Mouse (Mus musculus): ENCODE data around the gene Mphosph9.
"Not testable (repeated sequence)": the region's sequence is repeated elsewhere in the genome, so short reads cannot be mapped to it uniquely, and the experiment has no call there.

The Mphosph9 gene

DNA sequence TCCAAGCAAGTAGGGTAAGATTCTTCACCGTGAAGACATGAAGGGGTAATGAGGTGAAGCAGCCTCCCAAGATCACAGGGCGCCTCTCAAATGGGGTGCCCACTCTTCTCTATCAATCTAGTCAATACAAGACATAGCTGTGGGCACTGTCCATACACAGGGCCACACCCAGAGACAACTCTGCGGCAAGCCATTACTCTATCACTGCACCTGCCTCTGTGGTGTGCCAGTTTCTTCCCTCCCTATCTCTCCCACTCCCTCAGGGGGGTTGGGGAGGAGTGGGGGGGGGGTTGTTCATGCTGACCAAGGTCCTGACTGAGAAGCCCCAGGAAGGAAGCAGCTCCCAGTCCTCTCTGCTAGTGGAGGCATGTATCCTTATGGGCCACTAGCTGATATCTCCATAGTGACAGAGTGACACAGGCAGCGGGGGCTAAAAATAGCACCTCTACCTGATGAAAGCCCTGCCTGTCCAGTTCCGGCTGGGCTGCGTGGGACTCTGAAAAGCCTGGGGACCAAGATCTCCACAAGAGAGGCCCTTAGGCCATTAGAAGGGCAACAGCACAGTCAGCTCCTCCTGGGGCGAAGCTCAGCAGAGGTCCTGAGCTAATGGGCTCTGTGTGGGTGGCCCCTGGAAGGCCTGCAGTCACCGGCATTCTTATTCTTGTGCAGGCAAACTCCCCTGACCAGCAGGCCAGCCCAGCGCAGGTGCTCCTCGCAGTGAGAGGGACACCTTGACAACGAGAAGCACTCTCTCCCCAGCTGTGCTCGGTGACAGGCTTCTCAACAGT lies 93.7 kb downstream of the Mphosph9 start:
- DNase-seq: peak; percentile 40 to 46

DNA sequence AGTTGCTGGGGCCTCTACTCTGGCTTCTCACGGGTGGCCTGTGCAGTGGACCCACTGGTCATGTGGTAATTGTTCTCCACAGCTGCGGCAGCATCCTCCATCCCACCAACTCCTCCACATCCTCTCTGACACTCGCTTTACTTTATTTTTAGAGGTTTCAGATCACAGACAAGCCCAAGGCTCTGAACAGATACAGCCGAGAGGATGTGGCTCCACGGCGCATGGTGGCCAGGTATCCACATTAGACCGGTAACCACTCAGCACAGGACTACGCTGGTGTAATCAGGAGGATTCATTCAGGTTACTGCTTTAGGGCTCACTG lies 94.7 kb downstream of the Mphosph9 start:
- no peak for DNase-seq

DNA sequence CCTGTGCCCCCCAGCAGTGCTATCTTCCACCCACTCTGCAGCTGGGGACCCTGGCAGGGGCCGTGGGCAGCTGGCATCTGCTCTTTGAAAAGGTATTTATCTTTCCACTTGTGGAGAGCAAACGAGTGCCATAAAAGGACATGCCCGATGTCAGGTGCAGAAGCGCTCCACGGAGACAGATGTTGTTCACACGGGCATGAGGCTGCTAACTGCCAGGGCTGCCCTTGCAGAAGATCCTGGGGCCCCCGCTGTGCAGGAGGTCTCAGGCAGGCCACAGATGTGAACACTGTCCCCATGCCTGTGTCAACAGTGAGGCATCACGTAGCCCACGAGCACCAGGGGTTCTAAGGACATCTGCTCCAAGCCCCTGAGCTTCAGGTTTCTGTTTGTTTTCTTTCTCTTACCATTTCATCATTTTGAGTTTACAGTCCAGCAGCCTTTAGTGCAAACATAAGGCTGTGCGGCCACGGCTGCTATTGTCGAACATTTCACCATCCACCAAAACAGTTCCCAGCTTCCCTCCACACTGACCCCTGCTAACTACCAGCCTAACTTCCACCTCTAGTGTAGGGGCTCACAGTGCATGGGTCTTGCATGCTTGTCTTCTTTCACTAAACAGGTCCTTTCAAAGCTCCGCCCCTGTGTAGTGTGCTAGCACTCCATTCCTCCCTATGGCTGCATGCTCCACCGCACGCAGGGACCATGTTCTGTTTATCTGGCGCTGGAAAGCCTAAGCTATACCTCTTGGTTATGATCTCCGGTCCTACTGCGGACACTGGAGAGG lies 95.2 kb downstream of the Mphosph9 start:
- DNase-seq: no peak

DNA sequence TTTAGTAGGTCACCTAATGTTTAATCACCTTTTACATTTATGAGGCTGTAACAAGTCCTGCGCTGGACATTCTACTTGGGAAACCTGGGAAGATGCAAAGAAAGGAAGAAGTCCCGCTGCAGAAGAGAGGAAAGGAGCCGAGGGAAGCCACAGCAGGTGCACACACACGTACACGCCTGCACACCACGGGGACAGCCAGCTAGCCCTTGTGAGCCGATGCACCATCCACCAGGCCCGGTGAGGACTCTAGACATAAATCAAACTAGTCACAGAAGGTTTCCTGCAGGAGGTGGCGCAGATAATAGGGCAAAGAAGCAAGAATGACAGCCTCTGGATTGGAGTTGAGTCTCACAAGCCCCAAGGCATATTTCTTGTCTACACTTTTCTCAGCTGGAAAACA lies 97.3 kb downstream of the Mphosph9 start:
- DNase-seq: no peak

DNA sequence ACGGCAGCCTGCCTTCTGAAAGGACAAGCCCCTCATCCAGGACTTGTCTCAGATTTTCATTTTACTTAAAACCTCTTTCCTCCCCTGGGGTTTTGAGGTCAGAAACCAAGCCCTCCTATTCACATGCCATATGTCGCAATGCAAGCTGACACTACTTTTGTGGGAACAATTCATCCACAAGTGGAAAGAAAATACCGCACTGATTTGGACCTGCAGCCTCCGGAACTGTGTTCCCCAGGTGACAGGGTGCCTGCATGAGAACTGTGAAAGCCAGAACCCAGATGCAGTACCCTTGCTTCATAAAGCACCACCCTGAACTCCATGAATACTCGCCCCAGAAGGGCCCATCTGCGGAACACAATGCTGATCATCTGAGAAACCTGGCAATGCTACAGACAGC lies 100.6 kb downstream of the Mphosph9 start:
- DNase-seq: no peak

DNA sequence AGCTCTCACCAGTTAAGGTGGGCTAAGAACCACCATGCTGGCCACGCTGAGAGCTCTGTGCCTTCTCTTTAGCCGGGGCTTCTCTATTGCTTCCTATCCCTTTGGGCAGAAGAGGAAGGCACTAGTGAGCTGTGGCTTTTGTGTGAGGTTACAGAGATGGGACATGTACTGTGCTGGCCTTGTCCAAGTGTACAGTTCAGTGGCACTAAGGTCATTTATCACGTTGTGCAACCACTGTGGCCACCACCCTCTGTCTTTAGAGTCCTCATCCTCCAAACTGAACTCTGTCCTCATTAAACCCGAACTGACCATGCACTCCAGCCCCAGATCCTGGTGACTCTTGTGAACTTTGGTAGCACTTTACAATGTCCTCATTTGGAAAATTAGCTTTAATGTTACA lies 101.3 kb downstream of the Mphosph9 start:
- no peak for DNase-seq

DNA sequence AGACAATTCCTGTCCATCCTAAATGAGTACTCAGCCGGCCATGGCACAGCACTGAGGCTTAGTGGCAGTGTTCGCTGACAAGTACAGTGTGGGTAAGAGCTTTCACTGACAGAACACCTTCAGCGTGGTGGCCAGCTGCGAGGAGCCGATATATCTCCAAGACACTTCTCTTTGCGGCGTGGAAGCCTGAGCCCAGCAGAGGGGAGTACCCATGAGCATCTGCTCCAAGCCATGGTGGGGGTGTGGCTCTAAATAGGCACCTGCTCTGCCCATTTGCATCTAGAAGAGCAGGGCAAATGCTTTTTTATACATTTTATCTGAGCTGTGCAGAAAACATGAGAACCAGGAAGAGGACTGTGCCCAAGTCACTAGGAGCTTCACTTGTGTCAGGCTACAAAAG lies 101.9 kb downstream of the Mphosph9 start:
- DNase-seq: no peak

DNA sequence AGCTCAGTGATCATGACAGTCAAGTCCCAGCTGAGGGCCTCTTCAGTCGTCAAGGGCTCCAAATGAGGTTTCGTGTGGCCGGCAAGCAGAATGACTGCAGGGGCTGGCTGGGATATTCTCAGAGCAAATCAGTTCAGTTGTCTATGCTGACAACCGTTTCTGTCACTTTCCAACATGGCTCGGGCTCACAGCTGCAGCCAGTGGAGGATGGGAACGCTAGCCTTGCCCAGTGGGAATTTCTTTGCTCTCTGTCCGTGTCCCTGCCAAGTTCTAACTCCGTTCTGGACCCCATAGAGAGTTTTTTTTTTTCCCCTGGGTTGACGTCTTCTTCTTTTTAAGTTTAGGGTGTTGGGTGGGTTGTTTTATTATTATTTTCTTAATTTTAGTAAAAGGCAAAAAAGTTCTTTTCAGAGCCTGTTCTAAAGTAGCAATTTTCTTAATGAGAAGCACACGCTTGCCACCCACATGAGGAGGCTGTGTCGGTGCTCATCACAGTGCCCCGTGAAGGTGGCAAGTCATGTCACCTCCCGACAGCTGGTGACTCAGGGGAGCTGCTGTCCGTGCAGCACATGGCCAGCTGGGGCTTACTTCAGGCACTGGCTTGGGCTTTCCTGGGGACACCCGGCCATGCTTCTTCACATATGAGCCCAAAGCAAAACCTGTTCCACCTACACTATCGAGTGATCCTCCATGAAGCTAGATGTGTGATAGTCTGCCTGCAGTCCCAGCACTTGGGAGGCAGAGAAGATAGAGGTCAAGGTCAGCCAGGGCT lies 103.3 kb downstream of the Mphosph9 start:
- DNase-seq: no peak

DNA sequence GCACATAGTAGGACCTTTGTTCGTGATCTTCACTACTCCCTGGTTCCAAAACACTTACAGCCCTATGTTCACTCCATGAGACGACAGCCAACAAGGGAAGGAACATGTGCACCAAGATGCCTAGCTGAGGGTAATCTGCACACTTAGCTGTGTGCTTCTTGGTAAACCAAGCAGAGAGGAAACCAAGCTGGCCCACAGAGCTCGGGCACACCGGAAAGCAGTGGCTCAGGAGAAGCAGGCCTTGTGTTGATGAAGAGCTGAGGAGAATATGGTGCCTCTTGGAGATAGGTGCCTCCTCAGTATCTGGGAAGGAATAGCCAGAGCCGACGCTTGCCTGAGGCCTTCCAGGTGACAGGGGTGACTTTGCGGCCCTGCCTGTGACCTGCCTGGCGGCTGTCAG lies 104.2 kb downstream of the Mphosph9 start:
- no peak for DNase-seq

DNA sequence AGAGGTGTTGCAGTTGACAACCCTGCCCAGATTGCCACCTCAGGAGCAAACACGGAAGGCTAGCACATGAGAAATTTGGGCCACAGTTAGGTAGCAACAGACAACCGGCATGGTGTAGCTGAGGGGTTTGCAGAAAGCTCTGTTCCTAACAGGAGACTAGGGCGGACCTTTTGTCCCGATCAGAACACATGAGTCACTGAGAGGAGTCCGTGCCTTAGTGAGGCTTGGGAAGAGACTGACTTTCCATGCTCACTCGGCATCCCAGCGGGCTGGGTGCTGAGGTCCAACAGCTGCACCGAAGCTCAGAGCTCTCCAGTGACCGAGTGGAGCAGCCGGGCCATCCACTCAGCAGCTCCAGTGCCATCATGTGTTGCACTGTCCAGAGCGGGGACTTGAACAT lies 105.1 kb downstream of the Mphosph9 start:
- DNase-seq: no peak

DNA sequence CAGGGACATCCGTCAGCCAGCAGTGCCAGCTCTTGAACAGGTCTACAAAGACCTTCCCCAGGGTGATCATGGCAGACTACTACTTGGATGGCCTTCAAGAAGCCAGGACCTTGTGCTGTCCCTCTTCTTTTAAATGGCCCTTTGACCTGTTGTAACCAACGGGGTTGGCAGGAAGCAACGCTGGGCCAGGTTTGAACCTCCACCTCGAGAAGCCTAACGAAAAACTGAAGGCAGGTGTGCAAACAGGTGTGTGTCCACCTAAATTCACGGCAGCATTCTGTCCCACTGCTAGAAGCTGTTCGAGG lies 106.1 kb downstream of the Mphosph9 start:
- DNase-seq: no peak

DNA sequence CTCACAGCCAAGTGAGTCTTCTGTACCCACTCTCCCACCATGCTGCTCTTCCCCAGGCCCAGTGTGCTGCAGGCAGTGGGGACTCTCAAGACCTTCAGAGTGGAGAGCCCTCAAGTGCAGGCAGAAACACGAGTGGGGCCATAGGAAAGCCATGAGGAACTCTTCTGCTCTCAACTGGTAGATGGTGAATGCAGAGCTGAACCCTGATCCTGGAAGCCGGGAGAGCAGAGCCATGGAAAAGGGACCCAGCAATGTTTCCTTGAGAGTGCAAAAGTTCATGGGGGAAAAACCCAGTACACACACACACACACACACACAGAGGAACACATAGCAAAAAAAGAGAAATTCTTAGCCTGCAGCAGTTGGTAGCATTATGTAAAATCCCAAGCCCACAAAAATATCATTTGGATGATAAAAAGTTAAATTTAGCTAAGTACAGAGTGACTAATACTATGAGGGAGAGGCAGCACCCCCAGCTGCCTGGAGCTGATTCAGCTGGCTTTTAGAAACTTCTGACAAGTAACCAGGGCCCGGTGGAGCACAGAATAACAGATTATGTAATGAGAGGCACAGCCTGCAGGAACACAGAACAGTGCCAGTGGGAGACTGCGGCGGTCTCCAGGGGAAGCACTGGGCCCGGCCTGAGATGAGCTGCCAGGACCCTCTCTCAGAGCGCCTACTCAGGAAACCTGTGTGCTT lies 106.6 kb downstream of the Mphosph9 start:
- DNase-seq: peak; percentile 46 to 51

DNA sequence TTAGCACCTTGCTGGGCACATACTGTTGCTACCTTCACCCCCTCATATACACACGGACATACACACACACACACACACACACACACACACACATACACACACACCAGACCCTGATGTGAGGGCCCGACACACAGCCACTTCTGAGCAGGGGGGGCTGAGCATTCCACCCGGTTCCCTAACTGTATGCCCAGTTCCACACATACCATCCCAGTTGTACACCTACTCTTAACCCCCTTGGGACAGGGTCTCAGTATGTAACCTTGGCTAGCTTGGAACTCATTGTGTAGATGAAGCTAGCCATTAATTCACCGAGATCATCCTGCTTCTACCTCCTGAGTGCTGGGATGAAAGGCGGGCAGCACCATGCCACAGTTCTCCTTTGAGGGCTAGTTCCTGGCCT lies 107.2 kb downstream of the Mphosph9 start:
- DNase-seq: no peak

DNA sequence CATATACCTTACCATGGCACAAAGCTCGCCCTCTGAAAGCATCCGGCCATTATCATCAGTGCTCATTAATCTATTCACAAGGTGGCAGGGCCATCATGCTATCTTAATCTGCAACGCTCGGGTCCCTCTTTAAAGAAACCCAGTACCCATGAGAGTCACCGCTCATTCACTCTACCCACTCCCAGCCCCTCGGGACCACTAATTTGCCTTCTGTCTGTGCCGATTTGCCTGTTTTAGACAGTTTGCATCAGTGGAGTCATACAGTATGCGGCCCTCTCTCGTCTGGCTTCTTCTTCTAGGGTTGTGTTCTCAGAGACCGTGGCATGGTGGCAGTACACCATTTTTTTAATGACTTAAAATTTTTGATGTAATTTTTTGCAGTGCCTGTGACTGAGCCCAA lies 108.3 kb downstream of the Mphosph9 start:
- no peak for DNase-seq

DNA sequence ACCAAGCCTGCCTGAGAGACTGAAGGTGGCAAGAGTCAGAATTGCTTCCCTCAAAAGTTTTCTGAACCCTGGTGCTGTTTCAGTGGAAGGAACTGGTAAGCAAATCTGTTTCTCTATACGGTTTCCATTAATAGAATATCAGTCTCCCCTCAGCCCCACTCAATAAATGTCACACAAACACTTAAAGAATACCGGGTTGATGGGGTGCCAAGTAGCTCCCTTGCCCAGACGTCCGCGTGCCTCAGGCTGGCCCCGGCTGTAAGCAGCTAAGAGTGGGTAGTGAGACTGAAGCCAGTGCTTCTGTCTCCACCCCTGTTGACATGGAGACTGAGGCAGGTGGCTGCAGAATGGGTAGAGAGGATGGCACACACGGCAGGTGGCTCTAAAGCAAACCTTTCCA lies 108.8 kb downstream of the Mphosph9 start:
- no peak for DNase-seq

DNA sequence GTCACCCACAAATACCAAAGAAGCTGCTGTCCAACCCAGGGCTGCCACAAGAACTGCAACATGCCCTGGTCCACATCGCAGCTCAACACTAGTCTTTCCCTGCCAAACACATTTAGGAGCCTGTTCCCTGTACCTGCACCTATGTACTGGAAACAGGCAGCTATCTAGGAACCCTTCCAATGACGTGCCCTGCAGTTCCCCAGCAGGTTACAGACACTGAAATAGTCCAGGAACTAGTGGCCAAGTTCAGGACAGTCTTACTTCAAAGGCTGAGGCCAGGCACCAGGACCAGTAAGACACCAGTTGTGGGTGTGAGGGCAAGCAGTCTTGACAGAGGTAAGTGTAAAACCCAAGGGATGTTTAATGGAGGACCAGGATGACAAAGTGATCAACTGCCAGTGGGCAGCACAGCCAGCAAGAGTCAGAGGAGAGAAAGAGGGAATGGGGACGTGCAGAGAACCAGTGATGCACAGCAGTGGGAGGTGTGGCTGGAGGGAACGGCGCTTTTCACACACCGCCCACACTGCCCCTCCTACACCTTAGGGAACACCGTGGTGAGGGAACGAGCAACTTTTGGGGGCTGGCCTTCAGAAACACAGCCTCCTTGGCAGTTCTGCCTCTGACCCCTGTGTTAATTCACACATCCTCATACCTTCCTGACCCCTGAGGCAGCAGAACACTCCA lies 110.1 kb downstream of the Mphosph9 start:
- DNase-seq: no peak

DNA sequence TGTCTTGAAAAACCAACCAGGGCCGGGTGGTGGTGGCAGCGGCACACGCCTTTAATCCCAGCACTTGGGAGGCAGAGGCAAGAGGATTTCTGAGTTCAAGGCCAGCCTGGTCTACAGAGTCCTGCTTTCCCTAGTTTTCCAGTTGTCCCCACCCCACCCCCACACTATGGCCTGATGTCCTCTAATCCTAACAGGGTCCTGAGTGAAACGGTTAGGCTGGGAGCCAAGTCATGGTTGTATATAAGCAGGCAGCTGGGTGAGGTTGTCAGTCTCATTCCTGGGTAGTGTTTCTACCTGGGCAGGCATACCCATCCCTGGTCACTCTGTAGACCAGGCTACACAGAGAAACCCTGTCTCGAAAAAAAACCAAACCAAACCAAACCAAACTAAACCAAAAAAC lies 110.7 kb downstream of the Mphosph9 start:
- DNase-seq: not testable (repeated sequence)

DNA sequence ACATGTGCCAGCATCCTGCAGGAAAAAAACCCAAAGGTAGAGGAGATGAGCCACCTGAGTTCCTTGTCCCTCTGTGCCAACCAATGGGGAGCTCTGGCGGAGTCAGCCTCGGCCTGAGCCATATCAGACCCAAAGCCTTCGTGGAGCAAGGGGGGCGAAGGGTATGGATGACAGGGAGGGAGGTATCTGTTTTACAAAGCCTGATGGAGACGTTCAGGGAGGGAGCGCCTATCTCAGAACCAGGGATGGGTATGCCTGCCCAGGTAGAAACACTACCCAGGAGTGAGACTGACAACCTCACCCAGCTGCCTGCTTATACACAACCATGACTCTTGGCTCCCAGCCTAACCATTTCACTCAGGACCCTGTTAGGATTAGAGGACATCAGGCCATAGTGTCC lies 111.4 kb downstream of the Mphosph9 start:
- DNase-seq: no peak

DNA sequence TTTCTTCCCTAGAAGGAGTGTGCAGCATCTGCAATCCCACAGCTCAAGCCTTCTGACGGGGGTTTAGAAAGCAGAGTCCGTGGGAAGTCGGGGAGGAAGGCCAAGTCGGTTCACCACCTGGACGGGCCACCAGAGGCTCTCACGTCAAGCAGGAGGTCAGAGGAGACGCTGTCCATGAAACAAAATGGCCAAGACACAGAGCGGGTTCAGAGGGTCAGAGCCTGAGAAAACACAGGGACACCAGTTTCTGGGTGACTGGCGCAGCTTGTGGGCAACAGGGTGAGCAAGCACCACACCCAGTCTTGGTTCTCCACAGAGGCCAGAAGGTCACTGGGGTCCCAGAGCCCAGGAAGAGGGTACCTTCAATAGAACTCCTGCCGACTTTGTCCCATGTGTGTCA lies 112.1 kb downstream of the Mphosph9 start:
- no peak for DNase-seq

DNA sequence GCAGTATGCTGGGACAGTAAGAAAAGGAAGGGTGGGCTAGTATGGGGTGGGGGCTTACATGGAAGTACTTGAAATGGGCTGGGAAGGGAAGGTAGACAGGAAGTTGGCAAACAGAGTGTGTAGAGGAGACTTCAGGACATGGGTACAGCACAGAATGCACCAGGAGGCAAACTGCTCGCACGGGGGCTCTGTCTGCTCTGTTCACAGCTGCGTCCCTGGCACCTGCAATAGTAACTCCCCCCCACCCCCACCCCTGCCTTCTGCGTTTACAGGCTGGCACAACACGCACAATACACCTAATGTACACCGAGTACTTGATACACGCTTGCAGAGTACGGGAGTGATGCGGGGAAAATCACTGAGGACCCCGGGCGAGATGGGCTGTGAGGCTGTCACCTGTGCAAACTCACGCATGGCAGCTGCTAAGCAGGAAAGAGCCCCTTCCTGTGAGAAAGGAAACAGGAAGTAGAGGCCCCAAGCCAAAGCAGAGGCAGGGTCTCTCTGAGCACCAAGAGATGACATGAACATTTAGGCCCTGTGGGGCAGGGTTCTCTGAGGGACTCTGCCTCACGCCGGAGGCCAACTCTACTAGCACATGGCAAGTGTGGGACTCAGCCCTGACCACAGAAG lies 113.1 kb downstream of the Mphosph9 start:
- DNase-seq: no peak

DNA sequence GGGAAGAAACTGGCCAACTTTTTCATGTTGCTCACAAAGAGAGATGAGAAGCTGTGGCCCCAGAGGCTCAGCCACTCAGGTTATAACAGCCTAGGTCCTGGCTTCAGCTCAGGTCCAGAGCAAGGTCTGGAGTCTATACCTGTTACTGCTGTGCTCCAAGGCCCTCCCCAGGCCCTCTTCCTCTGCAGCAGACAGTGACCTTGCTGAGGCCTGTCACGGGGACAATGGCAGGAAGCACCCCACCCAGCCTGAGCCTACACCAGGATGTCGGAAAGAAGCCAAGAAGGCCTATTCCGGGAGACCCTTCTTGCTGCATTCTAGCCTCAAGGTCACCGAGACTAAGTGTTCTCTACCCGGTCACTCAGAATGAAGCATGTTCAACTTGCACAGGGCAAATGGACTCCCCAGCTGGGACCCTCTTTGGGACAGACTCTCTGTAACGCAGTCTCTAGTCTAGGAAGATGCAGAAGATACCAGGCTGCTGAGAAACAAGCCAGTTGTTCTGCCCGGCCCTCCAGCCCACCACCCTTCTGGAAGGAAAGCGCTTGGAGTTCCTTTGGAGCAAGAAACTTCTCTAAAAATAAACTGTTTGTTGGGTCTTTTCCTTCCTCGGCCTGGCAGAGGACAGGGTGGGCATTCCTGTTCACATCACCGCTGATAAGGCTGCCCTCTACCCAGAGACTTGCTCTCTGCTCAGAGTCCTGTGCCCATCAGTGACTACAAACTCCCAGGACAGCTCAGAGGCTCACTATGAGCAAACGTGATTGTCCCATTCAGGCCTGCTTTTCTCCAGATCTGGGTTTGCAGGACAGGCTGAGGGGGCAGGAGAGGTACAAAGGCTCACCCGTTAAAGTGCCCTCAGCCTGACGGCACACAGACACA lies 113.9 kb downstream of the Mphosph9 start:
- no peak for DNase-seq

Data from cerebellum, adult 18-20 months (tissue).